Mouse (Mus musculus) cerebellum, adult 2 months (tissue): Measurements from ENCODE around the gene Tmem14a. TPM values are rescaled to one million over a fixed set of nuclear protein-coding genes. Genes with fewer than 3 reads are reported as not detected.

ENCODE experiments used
- DNase-seq, 2 experiments: peaks; one replicate each; pipeline ENCODE4 v3.0.0; 2021
- H3K27ac ChIP-seq: fragments of 200-500 bp; 2 replicates; pipeline ENCODE4 v1.5.1; 2012; ENCODE audit warnings: low read length, control low read depth, inconsistent platforms; ENCODE audit not compliant: insufficient read depth
- H3K27me3 ChIP-seq: fragments of 200-500 bp; 2 replicates; pipeline ENCODE4 v1.6.1; 2012; ENCODE audit warnings: inconsistent platforms, mild to moderate bottlenecking, low read length, moderate library complexity; ENCODE audit not compliant: control insufficient read depth, insufficient read depth
- H3K4me1 ChIP-seq: fragments of 200-500 bp; 2 replicates; pipeline ENCODE4 v1.6.1; 2011; ENCODE audit warnings: low read length; ENCODE audit not compliant: control insufficient read depth, insufficient read depth
- H3K4me3 ChIP-seq: fragments of 200-500 bp; replicated peaks from 2 replicates; pipeline ENCODE3; 2011; ENCODE audit warnings: mild to moderate bottlenecking, low read depth, low read length, control low read depth; ENCODE audit not compliant: insufficient read depth
- CTCF ChIP-seq: fragments of 200-500 bp; IDR thresholded peaks from 2 replicates; pipeline ENCODE4 v1.5.1; 2011; ENCODE audit warnings: low read depth, mild to moderate bottlenecking, control low read depth, low read length, moderate library complexity, borderline replicate concordance; ENCODE audit not compliant: insufficient read depth
- POLR2A ChIP-seq: fragments of 200-500 bp; IDR thresholded peaks from 2 replicates; pipeline ENCODE4 v1.6.1; 2011; ENCODE audit warnings: low read length, control low read depth, borderline replicate concordance; ENCODE audit not compliant: insufficient read depth
- WGBS: fragments of 180-500 bp; shearing (Covaris S2); methylation state at CpG from one replicate; pipeline ENCODE4 v1.1.7; 2018; 5-methylcytosine and 5-hydroxymethylcytosine counted together
- polyA plus RNA-seq: library from polyadenylated mRNA; depleted of rRNA; stranded (reverse); fragments of >200 nt; gene quantifications from 2 replicates; pipeline ENCODE4 v1.2.3, GENCODE M21; 2012

The Tmem14a gene
- polyA plus RNA-seq, 1 experiment, result 38.7 TPM

- H3K4me1 ChIP-seq, result no peaks in the 10 kb centered on the region
- no peak for TF ChIP-seq CTCF
- TF ChIP-seq POLR2A, result no peak
- H3K27ac ChIP-seq, result no peak overlapping the region
- WGBS, result 72% methylated on average over 2 of the region's 2 CpGs
- DNase-seq, result no peak
- no peaks in the 10 kb centered on the region for H3K27me3 ChIP-seq
- H3K4me3 ChIP-seq, result no peak overlapping the region
Measured at GRCm38 (mm10) chr1:21230376-21230775, 12.0 kb downstream of the Tmem14a start.

- TF ChIP-seq POLR2A (no peak), CTCF (no peak)
- Histone ChIP-seq H3K4me1 (no peaks in the 10 kb centered on the region), H3K27me3 (no peaks in the 10 kb centered on the region), H3K4me3 (no peak overlapping the region), H3K27ac (no peak overlapping the region; the same call in 1 of the 2 replicates)
- no peak for DNase-seq
- 59% methylated on average over 5 of the region's 5 CpGs for WGBS
Measured at GRCm38 (mm10) chr1:21231744-21232464, 13.5 kb downstream of the Tmem14a start.

GRCm38 (mm10) chr1:21232516-21232915, 14.1 kb downstream of the Tmem14a start:
- no peak for DNase-seq
- H3K27me3 ChIP-seq, result no peaks in the 10 kb centered on the region
- H3K4me1 ChIP-seq, result no peaks in the 10 kb centered on the region
- WGBS, result 97% methylated on average over 1 of the region's 1 CpGs
- H3K27ac ChIP-seq, result no peak overlapping the region
- no peak for TF ChIP-seq CTCF
- TF ChIP-seq POLR2A, result no peak
- H3K4me3 ChIP-seq, result no peak overlapping the region

GRCm38 (mm10) chr1:21235359-21235758, 17.0 kb downstream of the Tmem14a start:
- no peak overlapping the region for H3K4me3 ChIP-seq
- no peaks in the 10 kb centered on the region for H3K27me3 ChIP-seq
- no peak overlapping the region for H3K27ac ChIP-seq
- TF ChIP-seq CTCF (no peak), POLR2A (no peak)
- no peak for DNase-seq
- H3K4me1 ChIP-seq, result no peaks in the 10 kb centered on the region
- WGBS, result 95% methylated on average over 6 of the region's 6 CpGs

GRCm38 (mm10) chr1:21239911-21240898, 21.8 kb downstream of the Tmem14a start, which contains the start of gene Gsta3:
TSS of gene Gsta3 (plus strand) at chr1:21240589.
- Histone ChIP-seq H3K27ac (no peak within 1 kb of the TSS), H3K4me1 (no peaks in the 10 kb centered on the region), H3K4me3 (no peak within 1 kb of the TSS), H3K27me3 (no peaks in the 10 kb centered on the region)
- 77% methylated on average over 8 of the region's 8 CpGs for WGBS
- no peak for TF ChIP-seq POLR2A
- DNase-seq, result no peak

- Histone ChIP-seq H3K27me3 (no peaks in the 10 kb centered on the region), H3K4me1 (no peaks in the 10 kb centered on the region), H3K4me3 (no peak overlapping the region), H3K27ac (no peak overlapping the region)
- TF ChIP-seq CTCF (no peak), POLR2A (no peak)
- DNase-seq, result no peak
- WGBS, result 76% methylated on average over 1 of the region's 1 CpGs
Measured at GRCm38 (mm10) chr1:21241096-21241495, 22.7 kb downstream of the Tmem14a start.

- 78% methylated on average over 4 of the region's 4 CpGs for WGBS
- no peak for DNase-seq
- no peak overlapping the region for H3K4me3 ChIP-seq
- H3K27ac ChIP-seq, result no peak overlapping the region
- no peak for TF ChIP-seq CTCF
- no peak for TF ChIP-seq POLR2A
- no peaks in the 10 kb centered on the region for H3K27me3 ChIP-seq
- no peaks in the 10 kb centered on the region for H3K4me1 ChIP-seq
Measured at GRCm38 (mm10) chr1:21244290-21244960, 26.1 kb downstream of the Tmem14a start.

GRCm38 (mm10) chr1:21246136-21246535, 27.8 kb downstream of the Tmem14a start:
- WGBS, result 53% methylated on average over 3 of the region's 3 CpGs
- TF ChIP-seq POLR2A (no peak), CTCF (no peak)

More at GRCm38 (mm10) chr1:21246136-21246535, 27.8 kb downstream of the Tmem14a start:
- Histone ChIP-seq H3K4me3 (no peak overlapping the region), H3K27ac (no peak overlapping the region), H3K4me1 (no peaks in the 10 kb centered on the region), H3K27me3 (no peaks in the 10 kb centered on the region)
- no peak for DNase-seq
